Mouse (Mus musculus) MEL (cell line): ENCODE measurements around the gene Osgep. TPM values are rescaled to one million over a fixed set of nuclear protein-coding genes. Genes with fewer than 3 reads are reported as not detected.
A peak's percentile ranks its signal among the peaks of the same experiment; 100 is the strongest.

ENCODE experiments used
- DNase-seq: peaks from one replicate; pipeline ENCODE4 v3.0.0; 2011; ENCODE audit warnings: low read depth, low spot score
- H3K27ac ChIP-seq: 2 replicates; pipeline ENCODE4 v1.5.1; 2012; ENCODE audit warnings: low read depth, mild to moderate bottlenecking, control low read depth, low read length, moderate library complexity; ENCODE audit not compliant: control insufficient read depth
- H3K27me3 ChIP-seq, 2 experiments: fragments of 150-350 bp in 1 of 2; sonication (generic) in 1 of 2; 2 replicates each; pipeline ENCODE4 v1.6.1; 2012; ENCODE audit warnings: low read length in 2 of 2, mild to moderate bottlenecking in 2 of 2, improper control_type of control experiment in 1 of 2, moderate library complexity in 1 of 2; ENCODE audit not compliant: insufficient read depth in 2 of 2, control insufficient read depth in 1 of 2
- H3K36me3 ChIP-seq, 2 experiments: 2 replicates each; pipeline ENCODE4 v1.6.1; 2012 to 2014; ENCODE audit warnings: low read length in 2 of 2, improper control_type of control experiment in 1 of 2, inconsistent platforms in 1 of 2, mild to moderate bottlenecking in 1 of 2; ENCODE audit not compliant: insufficient read depth in 2 of 2, control insufficient read depth in 1 of 2
- H3K4me1 ChIP-seq, 2 experiments: fragments of 150-350 bp in 1 of 2; sonication (generic) in 1 of 2; 2 replicates each; pipeline ENCODE4 v1.6.1; 2012; ENCODE audit warnings: low read length in 2 of 2, improper control_type of control experiment in 1 of 2, mild to moderate bottlenecking in 1 of 2; ENCODE audit not compliant: insufficient read depth in 2 of 2, control insufficient read depth in 1 of 2
- H3K4me3 ChIP-seq, 2 experiments: fragments of 150-350 bp in 1 of 2; sonication (generic) in 1 of 2; 2 replicates each; pipeline ENCODE4 v1.5.1; 2012; ENCODE audit warnings: low read depth in 2 of 2, low read length in 2 of 2, mild to moderate bottlenecking in 2 of 2, moderate library complexity in 2 of 2, control low read depth in 1 of 2, improper control_type of control experiment in 1 of 2; ENCODE audit not compliant: control insufficient read depth in 1 of 2, insufficient read depth in 1 of 2
- H3K79me2 ChIP-seq: 2 replicates; pipeline ENCODE4 v1.6.1; 2012; ENCODE audit warnings: mild to moderate bottlenecking, low read length, moderate library complexity; ENCODE audit not compliant: control insufficient read depth, poor library complexity, insufficient read depth
- H3K9ac ChIP-seq: 2 replicates; pipeline ENCODE4 v1.6.1; 2012; ENCODE audit warnings: low read depth, mild to moderate bottlenecking, control low read depth, low read length, moderate library complexity; ENCODE audit not compliant: control insufficient read depth, poor library complexity, severe bottlenecking
- H3K9me3 ChIP-seq: fragments of 150-350 bp; sonication (generic); replicated peaks from 2 replicates; pipeline ENCODE4 v1.6.1; 2012; ENCODE audit warnings: mild to moderate bottlenecking, low read length, improper control_type of control experiment, moderate library complexity; ENCODE audit not compliant: insufficient read depth
- BHLHE40 ChIP-seq: IDR thresholded peaks from 2 replicates; pipeline ENCODE4 v1.6.1; 2012; ENCODE audit warnings: low read depth, mild to moderate bottlenecking, inconsistent platforms, low read length, improper control_type of control experiment, borderline replicate concordance
- CHD1 ChIP-seq: IDR thresholded peaks from 2 replicates; pipeline ENCODE4 v1.6.1; 2012; ENCODE audit warnings: low read depth, mild to moderate bottlenecking, inconsistent platforms, low read length, improper control_type of control experiment
- CHD2 ChIP-seq: IDR thresholded peaks from 2 replicates; pipeline ENCODE4 v1.6.1; 2011; ENCODE audit warnings: low read length, improper control_type of control experiment
- CTCF ChIP-seq, 3 experiments: IDR thresholded peaks in 2 of 3; conservative IDR thresholded peaks in 1 of 3; 2 replicates each; pipeline ENCODE4 v1.5.1; 2011 to 2012; ENCODE audit warnings: low read length in 3 of 3, low read depth in 2 of 3, mild to moderate bottlenecking in 2 of 3, improper control_type of control experiment in 1 of 3, inconsistent platforms in 1 of 3, mixed read lengths in 1 of 3, moderate library complexity in 1 of 3; ENCODE audit not compliant: control insufficient read depth in 1 of 3, insufficient read depth in 1 of 3, poor library complexity in 1 of 3, severe bottlenecking in 1 of 3
- ELF1 ChIP-seq: IDR thresholded peaks from 2 replicates; pipeline ENCODE4 v1.6.1; 2014; ENCODE audit warnings: low read depth, mild to moderate bottlenecking, inconsistent platforms, low read length, improper control_type of control experiment, moderate library complexity
- ETS1 ChIP-seq: IDR thresholded peaks from 2 replicates; pipeline ENCODE4 v1.6.1; 2012; ENCODE audit warnings: low read depth, mild to moderate bottlenecking, inconsistent platforms, low read length, improper control_type of control experiment, moderate library complexity
- GATA1 ChIP-seq: IDR thresholded peaks from 2 replicates; pipeline ENCODE4 v1.6.1; 2011; ENCODE audit warnings: low read depth, low read length, improper control_type of control experiment
- HCFC1 ChIP-seq: IDR thresholded peaks from 2 replicates; pipeline ENCODE4 v1.6.1; 2012; ENCODE audit warnings: low read depth, mild to moderate bottlenecking, inconsistent platforms, low read length, improper control_type of control experiment, moderate library complexity
- MAFK ChIP-seq: IDR thresholded peaks from 2 replicates; pipeline ENCODE4 v1.6.1; 2011; ENCODE audit warnings: low read depth, mild to moderate bottlenecking, low read length, improper control_type of control experiment, borderline replicate concordance
- MAZ ChIP-seq: IDR thresholded peaks from 2 replicates; pipeline ENCODE4 v1.6.1; 2012; ENCODE audit warnings: low read depth, mild to moderate bottlenecking, inconsistent platforms, low read length, improper control_type of control experiment
- MXI1 ChIP-seq: IDR thresholded peaks from 2 replicates; pipeline ENCODE4 v1.6.1; 2011; ENCODE audit warnings: mild to moderate bottlenecking, low read depth, low read length, improper control_type of control experiment
- MYB ChIP-seq: IDR thresholded peaks from 2 replicates; pipeline ENCODE4 v1.6.1; 2011; ENCODE audit warnings: mild to moderate bottlenecking, low read depth, low read length, improper control_type of control experiment
- NELFE ChIP-seq: IDR thresholded peaks from 2 replicates; pipeline ENCODE4 v1.6.1; 2011; ENCODE audit warnings: low read depth, low read length, improper control_type of control experiment
- POLR2A ChIP-seq, 2 experiments: IDR thresholded peaks; 2 replicates each; pipeline ENCODE4 v1.6.1; 2011 to 2012; ENCODE audit warnings: low read length in 2 of 2, mild to moderate bottlenecking in 2 of 2, control low read depth in 1 of 2, improper control_type of control experiment in 1 of 2, low read depth in 1 of 2, moderate library complexity in 1 of 2; ENCODE audit not compliant: control insufficient read depth in 1 of 2, insufficient read depth in 1 of 2, poor library complexity in 1 of 2
- POLR2AphosphoS2 ChIP-seq: IDR thresholded peaks from 2 replicates; pipeline ENCODE4 v1.6.1; 2011; ENCODE audit warnings: low read length, improper control_type of control experiment
- POLR2AphosphoS5 ChIP-seq: IDR thresholded peaks from 2 replicates; pipeline ENCODE4 v1.6.1; 2012; ENCODE audit warnings: low read depth, borderline replicate concordance, mild to moderate bottlenecking, inconsistent platforms, low read length, moderate library complexity, mixed read lengths
- RAD21 ChIP-seq: IDR thresholded peaks from 2 replicates; pipeline ENCODE4 v1.6.1; 2011; ENCODE audit warnings: mild to moderate bottlenecking, low read depth, low read length, improper control_type of control experiment
- RCOR1 ChIP-seq: IDR thresholded peaks from 2 replicates; pipeline ENCODE4 v1.6.1; 2012; ENCODE audit warnings: low read depth, mild to moderate bottlenecking, inconsistent platforms, low read length, improper control_type of control experiment
- SIN3A ChIP-seq: IDR thresholded peaks from 2 replicates; pipeline ENCODE4 v1.6.1; 2012; ENCODE audit warnings: low read length, improper control_type of control experiment, inconsistent platforms
- TBP ChIP-seq: IDR thresholded peaks from 2 replicates; pipeline ENCODE4 v1.8.0; 2011; ENCODE audit warnings: low read depth, low read length, improper control_type of control experiment
- USF1 ChIP-seq: IDR thresholded peaks from 2 replicates; pipeline ENCODE4 v1.6.1; 2014; ENCODE audit warnings: low read depth, mild to moderate bottlenecking, inconsistent platforms, low read length, improper control_type of control experiment, moderate library complexity
- ZC3H11A ChIP-seq: IDR thresholded peaks from 2 replicates; pipeline ENCODE4 v1.6.1; 2012; ENCODE audit warnings: low read depth, mild to moderate bottlenecking, inconsistent platforms, low read length, improper control_type of control experiment
- ZKSCAN1 ChIP-seq: IDR thresholded peaks from 2 replicates; pipeline ENCODE4 v1.6.1; 2012; ENCODE audit warnings: low read depth, mild to moderate bottlenecking, inconsistent platforms, low read length, improper control_type of control experiment, moderate library complexity
- ZMIZ1 ChIP-seq: IDR thresholded peaks from 2 replicates; pipeline ENCODE4 v1.6.1; 2012; ENCODE audit warnings: low read depth, mild to moderate bottlenecking, inconsistent platforms, low read length, improper control_type of control experiment, moderate library complexity
- polyA plus RNA-seq, 2 experiments: library from polyadenylated mRNA; stranded (reverse) in 1 of 2; unstranded in 1 of 2; fragments of >175 nt in 1 of 2; fragments of >200 nt in 1 of 2; gene quantifications; 2 replicates each; pipeline versions ENCODE4 v1.2.1 to v1.2.4; 2012; ENCODE audit warnings: low replicate concordance in 2 of 2, low read depth in 1 of 2; ENCODE audit not compliant: insufficient read length in 2 of 2, insufficient read depth in 1 of 2, missing spikeins in 1 of 2
- total RNA-seq: library from RNA; depleted of rRNA; stranded (reverse); fragments of 300-350 nt; gene quantifications from 2 replicates; pipeline ENCODE4 v1.2.3, GENCODE M21; 2012

Osgep gene
- total and polyA plus RNA-seq, 3 experiments = 29.6 to 45.1 TPM; not detected in 1

DNA sequence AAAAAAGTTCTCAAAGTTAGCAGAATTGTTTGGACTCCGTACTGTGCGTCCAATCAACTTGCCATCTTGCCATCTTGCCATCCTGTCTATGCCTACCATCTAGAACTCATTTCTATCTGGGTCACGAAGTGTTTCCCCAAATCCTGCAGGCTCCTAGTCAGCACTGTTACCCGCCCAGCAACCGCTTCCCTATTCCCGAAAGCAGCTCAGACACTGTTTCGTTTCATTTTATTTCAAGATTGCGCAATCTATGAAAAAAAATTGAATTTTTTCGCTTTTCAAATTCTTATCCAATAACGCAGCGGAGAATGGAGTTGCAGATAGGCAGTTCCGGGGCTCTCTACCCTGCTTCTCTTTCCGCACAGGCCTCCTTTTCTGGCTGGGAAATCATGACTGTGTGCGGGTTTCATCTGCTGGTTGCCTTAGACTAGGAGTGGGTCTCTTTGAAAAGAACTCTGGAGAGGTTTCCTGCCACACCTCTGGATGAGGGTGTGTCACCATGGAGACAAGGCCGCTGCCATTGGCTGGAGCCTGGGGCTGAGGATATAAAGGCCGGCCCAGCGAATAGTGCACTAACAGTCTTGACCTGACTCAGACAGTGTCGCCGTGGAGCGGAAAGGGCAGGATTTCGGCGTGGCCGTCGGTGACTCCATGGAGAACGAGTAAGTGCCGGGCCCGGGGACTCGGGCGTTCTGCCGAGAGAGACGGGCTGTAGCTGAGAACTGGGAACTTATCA, 19.4 kb upstream of the Osgep start, which contains the start of gene Gm49342 (continued):
- TF ChIP-seq USF1 (no peak), BHLHE40 (peak; percentile 12; the same call in 1 of the 2 replicates), MAFK (no peak), GATA1 (peak; percentile 38; the same call in 1 of the 2 replicates), RAD21 (no peak), POLR2AphosphoS2 (peak; percentile 88), CTCF (IDR thresholded peaks at IDR 0.05 in 2 of 3, conservative IDR thresholded peaks at IDR 0.05 in 1 of 3; ENCODE audit: control insufficient read depth in 1 of 3, insufficient read depth in 1 of 3, low read depth in 2 of 3, low read length in 3 of 3, poor library complexity in 1 of 3, severe bottlenecking in 1 of 3) (no peak), CHD2 (no peak), TBP (peak; percentile 96), POLR2A (IDR thresholded peaks at IDR 0.05; ENCODE audit: control insufficient read depth in 1 of 2, insufficient read depth in 1 of 2, low read depth in 1 of 2, low read length in 2 of 2, poor library complexity in 1 of 2) (peak; percentile 79 to 93), RCOR1 (no peak)

DNA sequence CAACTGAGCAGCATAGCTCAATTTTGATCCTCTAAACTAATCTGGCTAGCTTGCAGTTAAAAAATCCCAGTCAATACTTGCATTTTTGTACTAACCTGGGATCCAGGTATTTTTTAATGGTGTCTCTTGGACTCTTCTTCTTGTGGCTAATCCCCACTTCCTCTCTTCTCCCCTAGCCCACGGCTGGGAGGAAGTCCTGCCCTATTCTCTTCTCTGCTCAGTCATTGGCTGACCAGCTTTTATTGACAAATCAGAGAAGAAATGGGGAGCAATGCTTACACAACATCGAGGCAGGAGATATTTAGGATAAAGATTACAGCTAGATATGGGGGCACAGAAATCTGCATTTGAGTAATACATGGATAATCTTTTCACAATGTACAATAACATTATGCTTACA, 14.2 kb upstream of the Osgep start:
- DNase-seq = peak; percentile 90
- Histone ChIP-seq H3K36me3 (peaks cover 0 to 12% of the 10 kb centered on the region in 2 experiments; a peak in 2 of 4 replicates), H3K4me3 (peak overlapping the region; percentile 8 to 68; a peak in 2 of 4 replicates), H3K27ac (no peak overlapping the region), H3K4me1 (peaks cover 0 to 11% of the 10 kb centered on the region in 2 experiments; a peak in 3 of 4 replicates)
- TF ChIP-seq HCFC1 (peak; percentile 74), CHD1 (no peak), GATA1 (peak; percentile 59), ZC3H11A (no peak), NELFE (peak; percentile 62; the same call in 1 of the 2 replicates), ZMIZ1 (peak; percentile 58; the same call in 1 of the 2 replicates), POLR2A (IDR thresholded peaks at IDR 0.05; ENCODE audit: control insufficient read depth in 1 of 2, insufficient read depth in 1 of 2, low read depth in 1 of 2, low read length in 2 of 2, poor library complexity in 1 of 2) (peak in 1 of 2 experiments; percentile 68; a peak in 2 of 4 replicates), POLR2AphosphoS5 (no peak), MYB (no peak), TBP (peak; percentile 54; the same call in 1 of the 2 replicates), ETS1 (peak; percentile 26; the same call in 1 of the 2 replicates), ZKSCAN1 (no peak), POLR2AphosphoS2 (peak; percentile 48; the same call in 1 of the 2 replicates), CHD2 (peak; percentile 48; the same call in 1 of the 2 replicates), CTCF (IDR thresholded peaks at IDR 0.05 in 2 of 3, conservative IDR thresholded peaks at IDR 0.05 in 1 of 3; ENCODE audit: control insufficient read depth in 1 of 3, insufficient read depth in 1 of 3, low read depth in 2 of 3, low read length in 3 of 3, poor library complexity in 1 of 3, severe bottlenecking in 1 of 3) (no peak), RCOR1 (0 out of 2 replicates have a peak, but pooled peaks have one; percentile 31), ELF1 (peak; percentile 77), MAZ (no peak), MXI1 (no peak), SIN3A (peak; percentile 62)
- TF ChIP-seq, all 39 proteins: peak for 12
- Histone ChIP-seq H3K9me3 (no peaks in the 10 kb centered on the region), H3K79me2 (peaks cover 2% of the 10 kb centered on the region; the same call in 1 of the 2 replicates), H3K27me3 (no peaks in the 10 kb centered on the region), H3K9ac (peak overlapping the region; percentile 55)
